Mouse (Mus musculus): ENCODE data around the gene Htra3. TPM values are rescaled to one million over a fixed set of nuclear protein-coding genes. Genes with fewer than 3 reads are reported as not detected.

Htra3 gene
- total and polyA plus RNA-seq, 3 experiments: not detected

GRCm38 (mm10) chr5:35612722-35613121 is 66.9 kb downstream of the Htra3 start:
- no peaks in the 10 kb centered on the region for H3K27me3 ChIP-seq (ENCODE audit: control insufficient read depth in 1 of 2, insufficient read depth in 2 of 2, low read length in 2 of 2)
- H3K27ac ChIP-seq (ENCODE audit: control insufficient read depth, low read depth, low read length): no peak overlapping the region
- H3K36me3 ChIP-seq (ENCODE audit: control insufficient read depth in 1 of 2, insufficient read depth in 2 of 2, low read length in 2 of 2): no peaks in the 10 kb centered on the region
- H3K4me3 ChIP-seq (ENCODE audit: control insufficient read depth in 1 of 2, insufficient read depth in 1 of 2, low read depth in 2 of 2, low read length in 2 of 2): no peak overlapping the region
- H3K79me2 ChIP-seq (ENCODE audit: control insufficient read depth, insufficient read depth, low read length, poor library complexity): no peaks in the 10 kb centered on the region
- no peak overlapping the region for H3K9ac ChIP-seq (ENCODE audit: control insufficient read depth, low read depth, low read length, poor library complexity, severe bottlenecking)
- TF ChIP-seq TCF12 (IDR thresholded peaks at IDR 0.05; ENCODE audit: low read depth, low read length) (no peak), POLR2AphosphoS5 (IDR thresholded peaks at IDR 0.05; ENCODE audit: borderline replicate concordance, low read depth, low read length) (no peak), ELF1 (IDR thresholded peaks at IDR 0.05; ENCODE audit: low read depth, low read length) (no peak), RCOR1 (IDR thresholded peaks at IDR 0.05; ENCODE audit: low read depth, low read length) (no peak), ETS1 (IDR thresholded peaks at IDR 0.05; ENCODE audit: low read depth, low read length) (no peak), HCFC1 (IDR thresholded peaks at IDR 0.05; ENCODE audit: low read depth, low read length) (no peak), POLR2A (IDR thresholded peaks at IDR 0.05; ENCODE audit: control insufficient read depth in 1 of 2, insufficient read depth in 1 of 2, low read depth in 1 of 2, low read length in 2 of 2, poor library complexity in 1 of 2) (no peak), ZKSCAN1 (IDR thresholded peaks at IDR 0.05; ENCODE audit: low read depth, low read length) (no peak), MEF2A (IDR thresholded peaks at IDR 0.05; ENCODE audit: extremely low read depth, insufficient replicate concordance, low read depth, low read length, poor library complexity, severe bottlenecking) (no peak), SIN3A (IDR thresholded peaks at IDR 0.05; ENCODE audit: low read length) (no peak), ZNF384 (IDR thresholded peaks at IDR 0.05; ENCODE audit: low read depth, low read length) (no peak), MAX (IDR thresholded peaks at IDR 0.05; ENCODE audit: low read length) (no peak)
- H3K9me3 ChIP-seq (replicated peaks; ENCODE audit: insufficient read depth, low read length): no peaks in the 10 kb centered on the region
- no peaks in the 10 kb centered on the region for H3K4me1 ChIP-seq (ENCODE audit: control insufficient read depth in 1 of 2, insufficient read depth in 2 of 2, low read length in 2 of 2)
- DNase-seq (ENCODE audit: low read depth, low spot score): no peak

GRCm38 (mm10) chr5:35611900-35612299 is 67.7 kb downstream of the Htra3 start:
- no peak for TF ChIP-seq USF1 (IDR thresholded peaks at IDR 0.05; ENCODE audit: low read depth, low read length)
- TF ChIP-seq KAT2A (conservative IDR thresholded peaks at IDR 0.05; ENCODE audit: low read depth, low read length): no peak
- TF ChIP-seq MAFK (IDR thresholded peaks at IDR 0.05; ENCODE audit: borderline replicate concordance, low read depth, low read length): no peak
- TF ChIP-seq TBP (IDR thresholded peaks at IDR 0.05; ENCODE audit: low read depth, low read length): no peak
- no peak for TF ChIP-seq JUND (IDR thresholded peaks at IDR 0.05; ENCODE audit: low read depth, low read length)
- no peak for TF ChIP-seq CTCF (IDR thresholded peaks at IDR 0.05 in 2 of 3, conservative IDR thresholded peaks at IDR 0.05 in 1 of 3; ENCODE audit: control insufficient read depth in 1 of 3, insufficient read depth in 1 of 3, low read depth in 2 of 3, low read length in 3 of 3, poor library complexity in 1 of 3, severe bottlenecking in 1 of 3)
- no peak for TF ChIP-seq GATA1 (IDR thresholded peaks at IDR 0.05; ENCODE audit: low read depth, low read length)
- no peak overlapping the region for H3K4me3 ChIP-seq (ENCODE audit: control insufficient read depth in 1 of 2, insufficient read depth in 1 of 2, low read depth in 2 of 2, low read length in 2 of 2)
- no peak overlapping the region for H3K27ac ChIP-seq (ENCODE audit: control insufficient read depth, low read depth, low read length)
- no peaks in the 10 kb centered on the region for H3K79me2 ChIP-seq (ENCODE audit: control insufficient read depth, insufficient read depth, low read length, poor library complexity)
- H3K9me3 ChIP-seq (replicated peaks; ENCODE audit: insufficient read depth, low read length): no peaks in the 10 kb centered on the region
- H3K36me3 ChIP-seq (ENCODE audit: control insufficient read depth in 1 of 2, insufficient read depth in 2 of 2, low read length in 2 of 2): no peaks in the 10 kb centered on the region
- H3K4me1 ChIP-seq (ENCODE audit: control insufficient read depth in 1 of 2, insufficient read depth in 2 of 2, low read length in 2 of 2): no peaks in the 10 kb centered on the region
- no peak overlapping the region for H3K9ac ChIP-seq (ENCODE audit: control insufficient read depth, low read depth, low read length, poor library complexity, severe bottlenecking)
- no peak for DNase-seq (ENCODE audit: low read depth, low spot score)
- no peaks in the 10 kb centered on the region for H3K27me3 ChIP-seq (ENCODE audit: control insufficient read depth in 1 of 2, insufficient read depth in 2 of 2, low read length in 2 of 2)

All from MEL (cell line).